Mouse (Mus musculus): ENCODE data around the gene Eif2b3. TPM values are rescaled to one million over a fixed set of nuclear protein-coding genes. Genes with fewer than 3 reads are reported as not detected.
A peak's percentile ranks its signal among the peaks of the same experiment; 100 is the strongest.

The Eif2b3 gene
- 36.3 TPM for polyA plus RNA-seq (2012; fragmentation: generic; extraction: Trizol)

- Histone ChIP-seq H3K79me2 (ENCODE audit: control insufficient read depth, insufficient read depth) (peaks cover 11% of the 10 kb centered on the region), H3K4me2 (ENCODE audit: low read depth) (peak within 1 kb of the TSS; percentile 79), H3K4me3 (peak within 1 kb of the TSS; percentile 76), H3K36me3 (ENCODE audit: control insufficient read depth, insufficient read depth) (peaks cover 14% of the 10 kb centered on the region), H3K27me3 (ENCODE audit: control insufficient read depth, insufficient read depth, insufficient read length) (no peaks in the 10 kb centered on the region), H3ac (ENCODE audit: control insufficient read depth, insufficient read length) (peak within 1 kb of the TSS; percentile 97)
- TF ChIP-seq SRF (IDR thresholded peaks at IDR 0.05; ENCODE audit: control insufficient read depth, insufficient read length, low read depth) (peak; percentile 81), TCF3 (IDR thresholded peaks at IDR 0.05; ENCODE audit: insufficient read length, low read depth) (no peak), MAX (IDR thresholded peaks at IDR 0.05; ENCODE audit: low read depth) (no peak), CEBPB (IDR thresholded peaks at IDR 0.05; ENCODE audit: insufficient read depth, poor library complexity, severe bottlenecking) (no peak), POLR2AphosphoS2 (IDR thresholded peaks at IDR 0.05; ENCODE audit: insufficient read length, low read depth) (peak; percentile 90), MYOD1 (IDR thresholded peaks at IDR 0.05; ENCODE audit: control insufficient read depth in 1 of 3, insufficient read length in 2 of 3, low read depth in 2 of 3) (no peak), USF1 (IDR thresholded peaks at IDR 0.05; ENCODE audit: low read depth) (no peak), REST (IDR thresholded peaks at IDR 0.05; ENCODE audit: insufficient read depth, insufficient read length) (no peak), E2F4 (IDR thresholded peaks at IDR 0.05; ENCODE audit: insufficient read depth) (no peak), MYOG (IDR thresholded peaks at IDR 0.05; ENCODE audit: control insufficient read depth in 1 of 3, insufficient read depth in 1 of 3, insufficient read length in 2 of 3, low read depth in 2 of 3) (peak in 1 of 3 experiments; percentile 43), POLR2A (IDR thresholded peaks at IDR 0.05; ENCODE audit: insufficient read length, low read depth) (peak; percentile 93), TCF12 (IDR thresholded peaks at IDR 0.05; ENCODE audit: insufficient read depth, poor library complexity, severe bottlenecking) (no peak)
These were observed at the start of gene Eif2b3 for GRCm38 (mm10) chr4:117019206-117020134. TSS of gene Eif2b3 (plus strand) at chr4:117019402.

GRCm38 (mm10) chr4:116976503-116976902 lies 42.7 kb upstream of the Eif2b3 start:
- no peak overlapping the region for H3ac ChIP-seq (ENCODE audit: control insufficient read depth, insufficient read length)
- TF ChIP-seq TCF3 (IDR thresholded peaks at IDR 0.05; ENCODE audit: insufficient read length, low read depth): no peak
- H3K27me3 ChIP-seq (ENCODE audit: control insufficient read depth, insufficient read depth, insufficient read length): peaks cover 52% of the 10 kb centered on the region
- H3K4me2 ChIP-seq (ENCODE audit: low read depth): no peak overlapping the region
- no peak overlapping the region for H3K4me3 ChIP-seq
- no peaks in the 10 kb centered on the region for H3K36me3 ChIP-seq (ENCODE audit: control insufficient read depth, insufficient read depth)
- H3K79me2 ChIP-seq (ENCODE audit: control insufficient read depth, insufficient read depth): no peaks in the 10 kb centered on the region

- no peak for TF ChIP-seq SRF (IDR thresholded peaks at IDR 0.05; ENCODE audit: control insufficient read depth, insufficient read length, low read depth)
- TF ChIP-seq CEBPB (IDR thresholded peaks at IDR 0.05; ENCODE audit: insufficient read depth, poor library complexity, severe bottlenecking): no peak
- TF ChIP-seq POLR2A (IDR thresholded peaks at IDR 0.05; ENCODE audit: insufficient read length, low read depth): no peak
- no peak for TF ChIP-seq MAX (IDR thresholded peaks at IDR 0.05; ENCODE audit: low read depth)
- TF ChIP-seq MYOD1 (IDR thresholded peaks at IDR 0.05; ENCODE audit: control insufficient read depth in 1 of 3, insufficient read length in 2 of 3, low read depth in 2 of 3): no peak
- no peak for TF ChIP-seq E2F4 (IDR thresholded peaks at IDR 0.05; ENCODE audit: insufficient read depth)
- TF ChIP-seq USF1 (IDR thresholded peaks at IDR 0.05; ENCODE audit: low read depth): no peak
- TF ChIP-seq TCF12 (IDR thresholded peaks at IDR 0.05; ENCODE audit: insufficient read depth, poor library complexity, severe bottlenecking): no peak
- no peak for TF ChIP-seq TCF3 (IDR thresholded peaks at IDR 0.05; ENCODE audit: insufficient read length, low read depth)
- no peak for TF ChIP-seq POLR2AphosphoS2 (IDR thresholded peaks at IDR 0.05; ENCODE audit: insufficient read length, low read depth)
- no peak for TF ChIP-seq MYOG (IDR thresholded peaks at IDR 0.05; ENCODE audit: control insufficient read depth in 1 of 3, insufficient read depth in 1 of 3, insufficient read length in 2 of 3, low read depth in 2 of 3)
- no peak for TF ChIP-seq REST (IDR thresholded peaks at IDR 0.05; ENCODE audit: insufficient read depth, insufficient read length)
These were observed 33.5 kb upstream of the Eif2b3 start for GRCm38 (mm10) chr4:116985681-116986080.

GRCm38 (mm10) chr4:116986400-116987121 lies 32.6 kb upstream of the Eif2b3 start:
- TF ChIP-seq MAX (IDR thresholded peaks at IDR 0.05; ENCODE audit: low read depth) (no peak), MYOD1 (IDR thresholded peaks at IDR 0.05; ENCODE audit: control insufficient read depth in 1 of 3, insufficient read length in 2 of 3, low read depth in 2 of 3) (peak in 2 of 3 experiments; percentile 97 to 98), POLR2A (IDR thresholded peaks at IDR 0.05; ENCODE audit: insufficient read length, low read depth) (no peak), TCF3 (IDR thresholded peaks at IDR 0.05; ENCODE audit: insufficient read length, low read depth) (peak; percentile 73), CEBPB (IDR thresholded peaks at IDR 0.05; ENCODE audit: insufficient read depth, poor library complexity, severe bottlenecking) (no peak), MYOG (IDR thresholded peaks at IDR 0.05; ENCODE audit: control insufficient read depth in 1 of 3, insufficient read depth in 1 of 3, insufficient read length in 2 of 3, low read depth in 2 of 3) (peak in 2 of 3 experiments; percentile 94 to 95), TCF12 (IDR thresholded peaks at IDR 0.05; ENCODE audit: insufficient read depth, poor library complexity, severe bottlenecking) (peak; percentile 17), SRF (IDR thresholded peaks at IDR 0.05; ENCODE audit: control insufficient read depth, insufficient read length, low read depth) (no peak), REST (IDR thresholded peaks at IDR 0.05; ENCODE audit: insufficient read depth, insufficient read length) (no peak), USF1 (IDR thresholded peaks at IDR 0.05; ENCODE audit: low read depth) (no peak), E2F4 (IDR thresholded peaks at IDR 0.05; ENCODE audit: insufficient read depth) (no peak), POLR2AphosphoS2 (IDR thresholded peaks at IDR 0.05; ENCODE audit: insufficient read length, low read depth) (no peak)
- Histone ChIP-seq H3ac (ENCODE audit: control insufficient read depth, insufficient read length) (no peak overlapping the region), H3K36me3 (ENCODE audit: control insufficient read depth, insufficient read depth) (peaks cover 9% of the 10 kb centered on the region), H3K4me3 (no peak overlapping the region), H3K4me2 (ENCODE audit: low read depth) (no peak overlapping the region), H3K27me3 (ENCODE audit: control insufficient read depth, insufficient read depth, insufficient read length) (no peaks in the 10 kb centered on the region), H3K79me2 (ENCODE audit: control insufficient read depth, insufficient read depth) (no peaks in the 10 kb centered on the region)

More at GRCm38 (mm10) chr4:116985681-116986080, 33.5 kb upstream of the Eif2b3 start:
- Histone ChIP-seq H3K36me3 (ENCODE audit: control insufficient read depth, insufficient read depth) (peaks cover 5% of the 10 kb centered on the region), H3ac (ENCODE audit: control insufficient read depth, insufficient read length) (no peak overlapping the region), H3K4me2 (ENCODE audit: low read depth) (no peak overlapping the region), H3K4me3 (no peak overlapping the region), H3K79me2 (ENCODE audit: control insufficient read depth, insufficient read depth) (no peaks in the 10 kb centered on the region), H3K27me3 (ENCODE audit: control insufficient read depth, insufficient read depth, insufficient read length) (peaks cover 4% of the 10 kb centered on the region)
